Mouse (Mus musculus): ENCODE results near the gene Palm3.

The Palm3 gene

GRCm38 (mm10) chr8:84023085-84023484 lies 1.8 kb downstream of the Palm3 start:
- in situ Hi-C loops (cut with MboI, MseI): loop anchor here (10.0 kb wide), 1 partner anchor 342 kb away; no protein-coding TSS in a partner anchor

- in situ Hi-C loops (cut with MboI, MseI): loop anchor here (10.0 kb wide), 1 partner anchor 341 kb away; no protein-coding TSS in a partner anchor
Observed at GRCm38 (mm10) chr8:84023631-84024030, 2.4 kb downstream of the Palm3 start.

DNA sequence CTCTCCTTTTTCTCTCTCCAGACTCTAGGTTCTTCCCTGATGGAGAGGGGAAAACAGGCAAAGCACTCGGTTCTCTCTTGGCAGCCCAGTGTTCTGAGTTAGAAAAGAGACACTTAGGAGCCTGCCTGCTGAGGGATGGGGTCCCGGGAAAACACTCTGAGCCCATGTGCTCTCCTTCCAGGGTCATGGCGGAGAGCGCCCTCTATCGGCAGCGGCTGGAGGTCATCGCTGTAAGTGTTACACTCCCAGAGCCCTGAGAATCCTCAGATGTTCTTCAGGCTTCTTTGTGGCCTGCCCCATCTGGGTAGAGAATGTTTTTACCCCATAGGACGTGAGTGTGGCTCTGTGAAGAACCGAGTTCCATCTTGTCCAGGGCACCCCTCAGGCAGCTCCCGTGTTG lies 2.9 kb downstream of the Palm3 start:
- in situ Hi-C loops (cut with MboI, MseI): loop anchor here (10.0 kb wide), 1 partner anchor 341 kb away; no protein-coding TSS in a partner anchor

- in situ Hi-C loops (cut with MboI, MseI): loop anchor here (10.0 kb wide), 1 partner anchor 339 kb away; no protein-coding TSS in a partner anchor
Observed at GRCm38 (mm10) chr8:84025863-84026262, 4.6 kb downstream of the Palm3 start.

DNA sequence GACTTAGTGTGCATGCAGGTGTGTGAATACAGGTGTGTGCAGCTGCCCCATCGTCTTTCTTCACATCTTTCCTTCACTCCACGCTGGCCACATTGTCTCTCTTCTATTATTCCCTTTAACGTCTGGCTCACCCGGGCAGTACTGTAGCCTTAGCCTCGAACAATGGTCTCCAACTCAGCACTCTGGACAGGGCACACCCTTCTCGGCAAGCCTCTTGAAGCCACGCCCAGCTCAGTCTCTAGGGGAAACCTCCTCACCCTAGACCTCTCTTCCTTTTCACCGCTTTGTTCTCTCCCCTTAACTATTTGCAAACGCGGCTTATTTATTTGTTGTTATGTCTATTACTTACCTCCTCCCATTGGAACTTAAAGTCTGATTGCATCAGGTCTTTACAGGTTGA lies 6.2 kb downstream of the Palm3 start:
- in situ Hi-C loops (cut with MboI, MseI): loop anchor here (10.0 kb wide), 1 partner anchor 337 kb away; no protein-coding TSS in a partner anchor

DNA sequence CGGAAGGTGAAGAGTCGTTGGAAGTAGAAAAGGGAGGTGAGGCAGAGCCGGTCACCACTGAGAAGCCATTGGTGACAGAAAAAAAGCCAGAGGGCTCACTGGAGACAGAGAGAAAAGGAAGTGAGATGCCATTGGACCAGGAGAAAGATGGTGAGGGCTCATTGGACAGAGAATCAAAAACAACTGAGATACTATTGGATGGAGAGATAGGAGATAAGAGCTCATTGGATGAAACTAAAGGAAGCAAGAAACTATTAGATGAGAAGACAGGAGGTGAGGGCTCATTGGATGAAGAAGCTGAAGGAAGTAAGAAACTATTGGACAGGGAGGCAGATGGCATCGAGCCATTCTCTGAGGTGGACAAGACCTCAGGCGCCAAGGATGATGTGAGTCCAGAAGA lies 8.0 kb downstream of the Palm3 start:
- in situ Hi-C loops (cut with MboI, MseI): loop anchor here (10.0 kb wide), 1 partner anchor 336 kb away; no protein-coding TSS in a partner anchor

DNA sequence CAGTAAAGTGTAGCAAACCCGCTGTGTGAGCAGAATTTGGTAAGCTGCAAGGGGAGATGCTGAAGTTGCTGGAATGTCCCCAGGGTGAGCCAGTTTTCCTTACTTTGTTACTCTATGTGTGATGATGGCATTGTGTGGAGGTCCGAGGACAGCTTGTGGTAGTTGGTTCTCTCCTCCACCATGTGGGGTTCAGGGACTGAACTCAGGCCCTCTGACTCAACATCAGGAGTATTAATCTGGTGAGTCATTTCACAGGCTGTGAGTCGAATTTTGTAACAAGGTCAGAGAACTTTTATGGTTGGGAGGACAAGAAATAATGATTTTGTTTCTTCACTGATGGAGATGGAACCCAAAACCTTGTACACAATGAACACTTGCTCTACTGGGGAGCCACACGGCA lies 11.5 kb downstream of the Palm3 start:
- in situ Hi-C loops (cut with MboI, MseI): no loop called here

DNA sequence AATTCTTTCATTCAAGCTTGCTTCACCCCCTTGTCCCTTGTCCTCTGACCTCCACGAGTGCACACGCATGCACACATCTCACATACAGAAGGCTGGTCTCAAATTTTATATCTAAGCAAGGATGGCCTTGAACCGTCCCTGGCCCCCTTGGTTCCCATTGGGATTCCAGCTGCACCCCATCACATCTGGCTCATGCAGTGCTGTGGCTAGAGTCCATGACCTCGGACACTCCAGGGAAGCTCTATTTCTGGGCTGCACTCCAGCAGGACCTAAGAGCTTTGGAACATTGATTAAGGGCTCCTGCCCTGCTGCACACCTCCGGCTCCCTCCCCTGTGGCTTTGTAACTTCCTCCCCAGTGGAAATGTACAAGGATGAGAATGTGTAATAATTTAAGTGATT lies 16.7 kb downstream of the Palm3 start:
- in situ Hi-C loops (cut with MboI, MseI): no loop called here

DNA sequence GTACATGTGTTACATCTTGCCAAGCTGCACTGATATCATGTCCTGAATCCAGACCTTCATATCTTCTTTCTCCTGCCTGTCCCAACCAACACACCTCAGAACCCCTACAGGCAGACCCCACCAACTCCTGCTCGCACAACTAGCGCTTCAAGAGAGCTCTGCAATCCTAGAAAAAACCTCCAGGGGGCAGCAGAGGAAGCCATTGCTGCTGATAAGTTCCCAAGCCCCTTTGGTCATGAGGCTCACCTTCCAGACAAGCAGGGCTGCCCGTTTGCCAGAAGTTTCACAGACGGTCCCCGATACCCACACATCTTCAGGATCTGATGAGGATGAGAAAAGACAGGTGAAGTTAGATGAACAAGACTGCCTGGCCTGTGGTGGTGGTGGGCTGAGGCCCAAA lies 17.8 kb downstream of the Palm3 start:
- in situ Hi-C loops (cut with MboI, MseI): no loop called here

DNA sequence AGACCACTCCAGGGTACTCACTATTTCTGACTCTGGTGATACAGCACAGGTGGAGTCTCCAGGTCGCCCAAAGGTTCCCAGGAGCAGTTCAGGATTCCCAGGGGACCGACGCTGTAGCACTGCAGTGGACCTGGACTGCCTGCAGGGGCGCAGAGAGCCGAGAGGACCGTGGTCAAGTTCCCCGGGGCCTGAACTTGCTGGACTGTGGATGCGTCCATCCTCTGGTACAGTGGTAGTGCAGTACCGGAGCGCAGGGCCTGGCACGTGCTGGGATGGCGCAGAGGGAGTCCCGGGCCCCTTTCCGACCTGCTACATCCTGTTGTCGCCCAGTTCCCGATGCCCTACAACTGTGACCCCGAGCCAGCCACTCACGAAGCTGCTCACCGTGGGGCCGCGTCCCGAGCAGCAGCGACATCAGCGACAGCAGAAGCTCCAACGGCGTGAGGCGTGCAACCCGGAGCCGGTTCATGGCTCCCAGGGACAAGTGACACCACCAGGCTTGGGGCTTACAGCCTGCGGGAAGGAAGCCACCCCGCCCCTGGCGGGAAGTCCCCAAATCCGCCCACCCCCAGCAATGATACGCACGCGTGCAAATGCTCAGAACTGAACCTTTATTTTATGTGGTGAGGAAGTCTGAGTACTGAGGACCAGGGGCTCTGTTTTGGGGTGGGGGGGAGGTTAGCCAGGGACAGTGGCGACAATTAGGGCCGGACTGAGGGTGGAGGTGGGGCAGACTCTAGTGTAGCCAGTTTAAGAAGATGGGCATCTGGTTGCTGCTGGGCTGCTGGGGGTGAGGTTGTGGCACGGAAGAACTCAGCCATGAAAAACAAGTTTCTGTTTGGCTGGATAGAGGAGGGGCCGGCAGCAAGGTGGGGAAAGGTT lies 21.0 kb downstream of the Palm3 start, which contains the start of gene Il27ra:
TSS of gene Il27ra (minus strand) at position 524 of the 882 bp plus-strand sequence.
- in situ Hi-C loops (cut with MboI, MseI): loop anchor here (5.0 kb wide), 1 partner anchor 50 kb away; no protein-coding TSS in a partner anchor

- in situ Hi-C loops (cut with MboI, MseI): loop anchor here (5.0 kb wide), 1 partner anchor 49 kb away; no protein-coding TSS in a partner anchor
Observed at GRCm38 (mm10) chr8:84042948-84043342, 21.7 kb downstream of the Palm3 start.

GRCm38 (mm10) chr8:84044103-84044502 lies 22.8 kb downstream of the Palm3 start:
- in situ Hi-C loops (cut with MboI, MseI): loop anchor here (5.0 kb wide), 1 partner anchor 48 kb away; no protein-coding TSS in a partner anchor

DNA sequence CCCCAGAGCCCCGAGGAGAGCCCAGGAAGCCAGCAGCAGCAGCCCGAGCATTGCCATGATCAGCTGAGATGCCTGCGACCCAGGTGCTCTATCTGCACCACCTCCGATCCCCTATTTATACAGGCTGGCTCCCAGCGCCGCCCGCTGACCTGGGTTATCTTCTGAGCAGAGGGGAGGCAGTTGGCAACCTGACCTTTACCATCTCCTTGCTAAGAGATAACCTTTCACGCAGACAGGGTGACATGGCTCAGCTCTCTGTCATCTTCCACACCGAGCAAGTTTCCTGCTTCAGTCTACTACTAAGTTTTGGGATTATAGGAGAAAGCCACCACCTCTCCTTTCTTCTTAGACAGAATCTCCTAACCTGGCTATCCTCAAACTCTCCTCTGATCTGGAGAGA lies 23.6 kb downstream of the Palm3 start, which contains the start of gene Rln3:
TSS of gene Rln3 (minus strand) at position 101 of the 400 bp plus-strand sequence.
- in situ Hi-C loops (cut with MboI, MseI): loop anchor here (5.0 kb wide), 1 partner anchor 47 kb away; no protein-coding TSS in a partner anchor

DNA sequence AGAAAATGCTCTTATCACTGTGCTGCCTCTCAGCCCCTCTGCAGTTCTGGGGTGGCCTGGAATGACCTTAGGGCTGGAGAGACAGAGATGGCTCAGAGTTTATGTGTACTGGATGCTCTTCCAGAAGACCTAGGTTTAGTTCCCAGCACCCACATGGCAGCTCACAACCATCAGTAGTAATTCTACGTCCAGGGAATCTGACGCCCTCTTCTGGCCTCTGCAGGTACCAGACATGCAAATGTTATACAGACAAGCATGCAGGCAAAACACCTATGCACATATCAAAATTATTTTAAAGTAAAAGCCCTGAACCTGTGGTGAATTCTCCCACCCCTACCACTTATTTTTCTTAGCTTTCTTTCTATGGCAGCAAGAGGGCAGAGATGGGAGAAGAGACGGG lies 25.2 kb downstream of the Palm3 start:
- in situ Hi-C loops (cut with MboI, MseI): no loop called here

DNA sequence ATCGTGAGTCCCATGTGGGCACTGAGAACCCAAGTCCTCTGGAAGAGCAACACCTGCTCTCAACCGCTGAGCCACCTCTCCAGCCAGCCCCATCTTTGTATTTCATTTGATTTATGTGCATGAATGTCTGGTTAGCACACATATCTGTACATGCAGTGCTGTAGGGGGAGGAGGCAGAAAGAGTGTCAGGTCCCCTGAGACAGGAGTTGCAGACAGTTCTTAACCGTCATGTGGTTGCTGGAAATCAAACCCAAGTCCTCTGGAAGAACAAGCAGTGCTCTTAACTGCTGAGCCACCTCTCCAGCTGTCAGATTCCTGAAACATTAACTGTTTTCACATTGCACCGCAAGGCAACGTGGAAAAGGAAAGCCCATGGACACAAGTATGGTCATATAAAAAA lies 26.9 kb downstream of the Palm3 start:
- in situ Hi-C loops (cut with MboI, MseI): no loop called here

GRCm38 (mm10) chr8:84052746-84053145 lies 31.5 kb downstream of the Palm3 start:
- in situ Hi-C loops (cut with MboI, MseI): no loop called here

DNA sequence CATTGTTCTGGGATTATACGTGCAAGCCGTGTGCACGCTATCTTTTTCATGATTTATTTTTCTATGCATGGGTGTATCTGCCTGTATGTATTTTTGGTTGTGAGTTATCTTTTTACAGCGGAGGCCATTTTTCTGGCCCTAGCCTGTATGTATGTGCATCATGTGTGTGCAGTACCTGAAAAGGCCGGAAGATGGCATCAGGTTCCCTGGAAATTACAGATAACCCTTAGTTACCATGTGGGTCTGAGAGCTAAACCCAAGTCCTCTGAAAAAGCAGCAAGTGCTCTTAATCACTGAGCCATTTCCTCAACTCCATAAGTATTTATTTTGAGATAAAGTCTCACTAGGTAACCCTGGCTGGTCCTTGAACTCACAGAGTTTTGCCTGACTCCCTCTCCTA lies 32.0 kb downstream of the Palm3 start:
- in situ Hi-C loops (cut with MboI, MseI): no loop called here

GRCm38 (mm10) chr8:84057827-84058226 lies 36.6 kb downstream of the Palm3 start:
- in situ Hi-C loops (cut with MboI, MseI): no loop called here

DNA sequence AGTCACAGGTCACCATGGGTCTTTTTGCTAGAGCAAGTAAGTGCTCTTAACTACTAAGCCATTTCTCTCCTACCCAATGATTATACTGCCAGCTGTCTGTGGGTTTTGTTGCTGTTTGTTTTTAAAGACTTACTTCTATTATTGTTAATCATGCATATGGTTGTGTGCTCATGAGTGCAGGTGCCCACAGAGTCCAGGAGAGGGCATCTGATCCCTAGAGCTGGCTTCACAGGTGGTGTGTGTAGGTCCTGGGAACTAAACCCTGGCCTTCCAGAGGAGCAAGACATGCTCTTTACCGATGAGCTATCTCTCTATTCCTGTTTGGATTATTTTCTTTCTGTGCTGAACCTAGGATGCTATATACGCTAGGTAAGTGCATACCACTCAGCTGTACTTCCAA lies 38.0 kb downstream of the Palm3 start:
- in situ Hi-C loops (cut with MboI, MseI): no loop called here

GRCm38 (mm10) chr8:84060245-84060644 lies 39.0 kb downstream of the Palm3 start:
- in situ Hi-C loops (cut with MboI, MseI): no loop called here

DNA sequence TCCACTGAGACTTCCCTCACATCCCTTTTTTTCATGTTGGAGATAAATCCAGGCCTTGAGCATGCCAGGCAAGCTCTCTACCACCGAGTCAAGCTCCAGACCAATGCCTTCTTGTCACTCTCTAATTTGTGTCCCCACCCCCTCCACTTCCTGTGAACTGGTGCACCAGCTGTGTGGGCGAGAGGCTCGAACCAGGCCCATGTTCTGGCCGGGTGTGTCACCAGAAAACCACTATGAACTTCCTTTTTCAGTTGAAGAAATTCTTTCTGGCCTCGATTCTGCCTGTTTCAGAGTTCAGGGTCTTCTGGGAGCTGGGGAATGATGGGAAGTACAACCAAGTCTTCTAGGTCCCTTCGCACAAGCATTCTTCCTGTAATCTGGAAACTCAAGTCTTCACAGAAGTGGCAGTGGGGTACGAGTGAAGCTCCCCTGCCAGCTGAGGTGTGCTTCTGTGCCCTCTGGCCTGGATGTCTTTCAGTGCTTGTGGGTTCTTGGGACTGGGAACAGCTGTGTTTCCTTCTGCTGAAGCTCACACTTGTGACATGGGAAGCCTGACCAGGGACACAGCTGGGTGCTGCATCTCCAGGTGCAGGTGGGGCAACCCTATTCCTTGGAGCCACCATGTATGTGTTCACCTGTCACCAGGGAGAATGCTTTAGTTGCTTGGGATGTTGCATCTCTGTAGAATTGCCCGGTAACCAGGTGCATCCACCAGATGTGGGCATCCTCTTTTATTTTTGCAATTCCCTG lies 42.8 kb downstream of the Palm3 start:
- in situ Hi-C loops (cut with MboI, MseI): no loop called here

GRCm38 (mm10) chr8:84065037-84065436 lies 43.8 kb downstream of the Palm3 start, which contains the start of gene Gm10643:
Gene Gm10643 (minus strand): TSS chr8:84065137.
- in situ Hi-C loops (cut with MboI, MseI): no loop called here

All from regulatory T cell (primary cell).